Mouse (Mus musculus): ENCODE data around the gene Cped1.

DNA sequence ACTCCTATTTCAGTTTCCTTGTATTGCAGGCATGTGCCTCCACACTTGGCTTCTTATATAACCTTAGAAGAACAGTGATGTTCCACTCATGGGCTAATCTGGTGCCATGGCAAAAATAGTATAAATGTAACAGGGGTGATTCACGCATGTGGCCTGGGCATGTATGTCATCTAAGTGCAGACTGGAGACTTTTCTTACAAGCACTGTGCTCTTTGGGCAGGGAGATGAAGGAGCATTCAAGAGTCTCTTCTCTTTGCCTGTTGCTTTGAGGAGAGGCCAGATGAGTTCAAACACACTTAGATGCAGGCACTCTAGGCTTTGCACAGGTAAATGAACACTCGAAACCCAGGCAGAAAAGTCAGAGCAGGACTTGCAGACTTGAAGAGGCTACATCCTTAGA lies 38.5 kb downstream of the Cped1 start:
- TF ChIP-seq CTCF (IDR thresholded peaks at IDR 0.05; ENCODE audit: extremely low read depth, insufficient read depth, low read length): no peak
- no peak for TF ChIP-seq POLR2A (IDR thresholded peaks at IDR 0.05; ENCODE audit: extremely low read depth, insufficient read depth, low read length)
